Mouse (Mus musculus) embryo, embryonic 10.5 days (tissue): ENCODE measurements at regions not wholly inside any gene's neighbourhood (a gene's known extent, or its start where the extent isn't known, plus 50 kb on each side); places are given as distances from the start of the nearest gene placed in this dataset.

Experiments used
- DNase-seq: peaks from one replicate; pipeline ENCODE4 v3.0.0-alpha.2; 2015; ENCODE audit warnings: low spot score

DNA sequence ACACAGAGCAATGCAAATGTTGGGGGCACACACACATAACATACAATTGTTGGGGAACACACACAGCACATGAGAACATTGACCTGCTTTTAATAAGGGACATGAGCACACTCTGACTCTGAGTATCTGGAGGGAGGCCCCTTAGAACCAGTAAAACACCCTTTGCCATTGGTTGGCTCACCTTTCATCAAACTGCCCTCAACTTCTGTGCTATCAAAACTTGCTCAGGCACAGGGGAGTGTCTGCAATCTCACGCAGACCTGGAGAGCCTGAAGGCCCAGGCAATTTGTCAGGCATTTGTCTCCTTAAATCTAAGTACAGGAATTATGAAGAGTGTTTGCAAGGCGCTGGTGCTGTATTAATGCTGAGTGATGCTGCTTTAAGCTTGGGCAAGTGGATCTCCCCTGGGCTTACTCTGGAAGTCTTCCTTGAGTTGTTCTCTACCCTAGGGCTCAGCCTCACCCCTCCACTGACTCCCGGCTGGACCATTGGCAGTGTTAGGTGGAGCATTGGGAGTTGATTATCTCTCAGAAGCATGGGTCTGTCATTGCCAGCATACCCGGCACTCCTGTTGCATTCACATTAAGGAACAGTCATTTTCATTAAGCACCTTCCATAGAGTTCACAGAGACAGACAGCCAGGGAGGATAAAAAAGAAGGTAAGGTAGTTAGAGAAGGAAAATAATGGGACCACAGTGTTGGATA lies 235.7 kb upstream of the Runx1 start:
- no peak for DNase-seq

- no peak for DNase-seq
These were observed 230.3 kb upstream of the Runx1 start for GRCm38 (mm10) chr16:93056295-93056694.

- DNase-seq = no peak
These were observed 229.6 kb upstream of the Runx1 start for GRCm38 (mm10) chr16:93055545-93055944.

DNA sequence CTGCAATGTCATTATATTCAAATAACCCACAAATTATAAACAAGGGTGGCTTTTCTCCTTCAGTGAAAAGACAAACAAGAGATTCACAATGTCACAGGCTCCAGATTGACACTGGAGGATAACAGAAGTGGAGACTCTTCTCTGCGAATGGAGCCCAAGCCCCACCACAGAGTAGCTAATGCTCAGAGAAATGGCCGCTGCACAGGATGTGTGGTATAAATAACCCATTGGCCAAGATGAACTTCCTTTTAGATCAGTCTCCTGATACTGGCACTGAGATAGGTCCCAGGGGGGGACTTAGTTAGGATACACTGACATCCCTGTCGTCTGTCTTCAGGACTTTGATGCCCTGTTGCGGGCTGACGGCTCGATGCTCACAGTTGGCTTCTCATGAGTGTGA lies 225.3 kb upstream of the Runx1 start:
- DNase-seq = no peak

DNA sequence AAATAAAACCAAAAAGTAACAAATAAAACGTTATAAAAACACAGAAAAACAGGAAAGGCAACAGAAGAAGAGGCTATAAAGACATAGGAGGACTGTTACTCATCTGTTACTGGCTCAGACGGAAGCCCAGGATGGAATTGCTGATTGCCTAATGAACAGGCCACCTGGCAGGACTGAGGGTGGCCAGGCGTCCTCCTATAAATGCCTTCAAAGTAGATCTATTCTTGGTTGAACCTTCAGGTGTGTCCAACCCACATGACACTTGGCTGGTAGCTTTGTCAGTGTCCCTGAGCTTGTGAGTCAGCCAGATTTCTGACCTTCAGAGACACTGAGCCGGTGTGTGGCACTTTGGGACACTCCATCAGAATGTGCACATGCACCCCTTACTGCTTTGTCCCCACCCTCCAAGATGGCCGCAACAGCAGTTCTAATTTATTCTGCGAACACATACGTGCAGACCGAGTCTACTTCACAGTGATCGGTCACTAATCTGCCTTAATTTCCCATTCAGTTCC lies 222.5 kb upstream of the Runx1 start:
- DNase-seq = no peak

DNA sequence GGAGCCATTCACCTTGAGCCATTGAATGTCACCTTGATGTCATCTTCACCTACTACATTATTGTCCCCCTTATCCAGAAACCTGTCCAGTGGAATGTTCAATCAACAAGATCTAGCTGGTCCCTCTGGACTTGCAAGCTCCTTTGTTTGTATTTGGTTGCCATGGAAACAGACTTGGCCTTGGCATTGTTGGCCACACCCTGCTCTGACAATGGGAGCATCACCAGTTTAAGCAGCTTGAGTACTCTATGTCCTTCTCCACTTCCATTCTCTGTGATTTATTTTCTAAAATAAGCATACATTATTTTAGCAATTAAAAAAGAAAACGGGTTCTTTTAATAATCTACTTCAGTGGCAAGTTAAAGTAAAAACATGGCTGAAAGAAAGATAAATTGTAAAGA lies 221.6 kb upstream of the Runx1 start:
- DNase-seq = peak; percentile 56

GRCm38 (mm10) chr16:93046221-93046620 lies 220.3 kb upstream of the Runx1 start:
- DNase-seq = no peak

DNA sequence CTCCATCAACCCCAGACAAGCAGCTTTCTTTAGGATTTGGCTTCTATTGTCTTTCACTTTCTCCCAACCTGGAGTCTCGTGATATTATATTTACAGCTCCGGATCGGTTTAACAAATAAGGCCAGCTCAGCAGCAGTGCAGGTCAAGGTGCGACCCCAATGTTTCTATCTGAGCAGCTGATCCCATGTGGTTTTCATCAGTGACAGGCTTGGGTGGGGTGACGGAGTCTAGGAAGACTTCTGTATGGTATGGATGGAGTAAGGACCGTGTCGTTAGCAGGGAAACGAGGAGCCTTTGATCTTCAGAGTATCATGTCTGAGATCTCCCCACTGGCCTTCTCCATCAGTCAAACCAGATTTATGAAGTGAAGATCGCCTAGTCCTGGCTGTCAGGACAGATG lies 217.4 kb upstream of the Runx1 start:
- no peak for DNase-seq

DNA sequence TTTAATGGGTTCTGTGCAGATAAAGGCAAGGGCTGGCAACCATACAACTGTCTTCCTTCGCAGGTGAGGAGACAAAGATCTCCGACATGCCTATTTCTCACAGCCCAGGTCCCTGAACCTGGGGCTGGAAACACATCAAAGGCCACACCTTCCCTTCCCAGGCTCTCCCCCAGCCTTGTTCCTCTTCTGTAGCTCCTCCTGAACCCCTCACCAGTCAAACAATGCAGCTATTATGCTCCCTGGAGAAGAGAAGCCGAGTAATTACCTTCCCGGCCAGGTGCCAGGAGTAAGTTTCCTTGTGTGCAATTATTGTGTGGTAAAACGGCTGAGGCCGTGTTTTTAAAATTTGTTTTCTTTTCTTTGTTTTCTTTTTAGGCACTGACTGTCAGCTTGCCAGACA lies 217.0 kb upstream of the Runx1 start:
- peak; percentile 25 for DNase-seq

DNA sequence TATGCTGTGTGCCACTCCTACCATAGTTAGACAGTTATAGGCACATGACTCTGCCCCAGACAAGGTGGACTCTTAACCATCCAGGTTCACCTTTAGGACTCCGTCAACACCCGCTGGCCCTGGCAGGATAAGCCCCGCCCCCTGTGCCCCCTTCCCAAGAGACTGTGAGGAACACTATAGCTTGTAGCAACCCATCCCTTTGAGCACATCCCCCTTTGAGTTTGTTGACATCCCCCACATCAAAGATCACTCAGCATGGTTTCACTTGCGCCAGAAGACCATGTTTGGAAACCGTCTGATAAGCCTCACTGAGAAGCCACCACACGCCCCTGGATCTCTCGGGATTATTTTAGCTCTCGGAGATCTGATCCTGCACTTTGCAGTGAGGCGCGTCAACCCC lies 216.5 kb upstream of the Runx1 start:
- DNase-seq = no peak

GRCm38 (mm10) chr16:93041887-93042286 lies 215.9 kb upstream of the Runx1 start:
- DNase-seq = no peak

DNA sequence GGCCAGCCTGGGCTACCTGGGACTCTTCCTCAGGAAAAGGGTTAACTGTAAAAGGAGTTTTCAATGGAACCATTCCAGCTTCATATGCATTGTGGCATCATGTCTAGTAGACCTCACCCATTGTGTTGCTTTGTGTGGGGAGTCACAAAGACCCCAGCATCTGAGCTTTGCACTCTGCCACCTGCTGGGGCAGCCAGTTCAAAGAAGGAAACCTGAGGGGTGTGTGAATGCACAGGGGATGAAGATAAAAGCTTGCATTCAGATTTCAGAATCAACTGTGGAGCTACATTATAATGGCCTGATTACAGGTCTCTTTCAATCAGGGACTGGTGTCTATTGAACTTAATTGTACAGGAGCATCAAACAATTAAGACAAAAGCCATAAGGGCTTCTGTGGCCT lies 215.4 kb upstream of the Runx1 start:
- DNase-seq = no peak

DNA sequence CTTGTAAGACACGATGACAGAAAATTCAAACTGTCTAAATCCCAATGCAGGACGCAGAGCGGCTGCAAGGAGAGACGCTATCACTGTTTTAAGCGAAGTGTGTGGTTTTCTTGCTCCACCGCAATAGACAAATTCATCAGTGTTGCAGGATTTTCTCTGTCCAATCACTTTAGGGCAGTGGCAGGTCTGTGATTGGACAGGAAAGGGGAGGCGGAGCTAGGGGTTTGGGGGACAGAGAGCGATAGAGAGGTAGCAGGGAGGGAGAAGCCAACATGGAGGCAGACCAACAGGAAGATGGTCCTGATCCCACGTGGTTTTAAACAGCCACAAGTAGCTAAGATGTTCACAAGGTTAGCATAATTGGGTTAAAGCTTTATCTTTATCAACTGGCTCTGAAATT lies 209.7 kb upstream of the Runx1 start:
- DNase-seq = no peak

DNA sequence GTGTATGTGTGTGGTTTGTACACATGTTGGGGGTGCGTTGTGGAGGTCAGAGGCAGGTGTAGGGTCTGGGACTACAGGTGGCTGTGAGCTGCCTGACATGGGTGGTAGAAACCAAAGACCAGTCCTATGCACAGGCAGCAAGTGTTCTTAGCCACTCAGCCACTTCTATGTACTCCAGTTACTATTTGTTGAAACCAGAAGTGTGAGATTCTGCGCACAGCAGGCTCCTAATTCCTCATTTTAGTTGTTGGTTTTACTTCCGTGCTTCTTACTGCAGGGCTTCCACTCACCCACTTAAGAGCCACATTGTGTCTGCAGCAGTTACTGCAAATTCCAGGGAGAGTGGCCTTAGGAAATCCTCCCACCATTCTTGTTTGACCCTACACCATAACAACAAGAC lies 208.0 kb upstream of the Runx1 start:
- no peak for DNase-seq

DNA sequence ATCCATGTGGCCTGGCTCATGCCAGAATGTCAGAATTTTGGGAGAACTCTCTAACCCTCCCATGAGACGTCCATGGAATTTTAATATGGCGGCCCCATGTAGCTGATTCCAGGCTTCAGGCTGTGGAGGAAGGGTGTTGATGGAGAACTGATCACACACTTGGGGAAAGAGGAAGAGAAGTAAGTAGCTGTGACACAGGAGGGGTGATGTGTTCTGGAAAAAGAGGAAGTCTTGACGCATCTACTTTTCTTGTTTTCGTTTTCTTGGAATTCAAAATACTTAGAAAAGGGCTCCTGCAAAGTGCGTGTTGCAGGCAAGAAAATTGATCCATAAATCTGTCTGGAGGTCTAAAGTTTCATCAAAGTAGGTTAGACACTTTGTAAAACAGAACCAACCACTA lies 205.7 kb upstream of the Runx1 start:
- DNase-seq = no peak

- no peak for DNase-seq
These were observed 202.7 kb upstream of the Runx1 start for GRCm38 (mm10) chr16:93028640-93029039.

DNA sequence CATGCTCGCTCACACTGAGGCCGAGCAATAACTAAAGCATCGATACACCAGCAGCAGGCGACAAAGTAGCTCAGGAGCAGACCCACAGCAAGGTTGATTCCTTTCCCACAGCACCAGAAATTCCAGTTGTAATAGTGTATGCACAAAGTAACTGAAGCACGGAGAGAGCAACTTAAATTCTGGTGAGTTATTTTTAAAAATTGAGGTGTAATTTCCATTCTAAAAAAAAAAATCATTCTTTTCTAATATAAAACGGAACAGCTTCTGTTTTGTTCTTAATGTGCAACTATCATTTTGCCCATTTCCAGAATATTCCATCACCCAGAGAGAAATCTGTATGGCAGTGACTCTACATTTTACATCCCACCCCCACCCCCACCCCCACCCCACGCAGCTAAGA lies 202.1 kb upstream of the Runx1 start:
- no peak for DNase-seq

GRCm38 (mm10) chr16:93026094-93026648 lies 200.2 kb upstream of the Runx1 start:
- DNase-seq = peak; percentile 5

DNA sequence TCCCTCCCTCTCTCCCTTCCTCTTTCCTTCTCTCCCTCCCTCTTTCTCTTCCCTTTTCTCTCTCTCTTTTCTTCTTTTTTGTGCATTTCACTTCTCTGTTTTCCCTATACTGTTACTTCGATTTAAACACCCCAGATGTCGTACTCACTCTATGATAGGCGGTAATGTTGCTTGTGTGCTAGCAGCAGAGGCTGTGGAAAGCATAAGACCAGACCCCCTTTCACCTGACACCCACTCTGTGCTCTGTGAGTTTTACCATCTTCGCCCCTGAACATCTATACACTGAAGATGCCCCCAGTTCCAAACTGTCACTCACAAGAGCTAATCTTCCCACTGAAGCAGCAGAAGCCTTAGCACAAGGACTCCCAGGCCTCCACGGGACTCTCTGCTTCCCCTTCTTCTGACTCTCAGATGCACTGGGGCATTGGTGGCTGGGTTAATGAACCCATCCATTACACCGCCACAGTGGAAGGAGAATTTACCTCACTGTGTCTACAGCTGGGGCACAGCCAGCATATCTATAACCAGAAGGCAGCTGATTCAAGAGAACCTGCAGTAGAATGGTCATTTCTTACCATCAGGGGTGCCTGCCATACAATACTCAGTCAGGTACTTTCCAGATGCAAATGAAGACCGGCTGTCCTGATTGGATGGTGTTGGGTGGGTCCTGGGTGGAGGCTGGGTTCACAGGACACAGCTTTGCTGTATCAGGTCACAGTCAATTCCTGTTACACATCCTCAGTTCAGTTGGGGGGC lies 194.0 kb upstream of the Runx1 start:
- no peak for DNase-seq

GRCm38 (mm10) chr16:93018766-93019165 lies 192.8 kb upstream of the Runx1 start:
- DNase-seq = no peak

DNA sequence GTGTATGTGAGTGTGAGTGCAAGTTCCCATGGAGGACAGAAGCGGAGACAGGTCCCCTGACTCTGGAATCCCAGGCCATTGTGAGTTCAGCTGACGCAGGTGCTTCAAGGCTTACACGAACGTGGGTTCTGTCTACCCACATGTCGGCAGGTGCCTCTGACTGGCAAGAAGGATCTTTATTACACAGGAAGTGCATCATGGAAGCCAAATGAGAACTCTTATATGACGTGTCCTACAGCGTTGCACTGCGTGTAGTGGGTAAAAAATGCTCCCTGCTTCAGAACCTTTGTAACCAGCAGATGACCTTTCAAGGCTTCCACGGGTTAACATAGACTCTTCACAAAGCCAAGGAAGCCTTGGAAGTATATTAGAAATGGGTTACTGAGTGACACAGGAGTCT lies 191.1 kb upstream of the Runx1 start:
- DNase-seq = no peak

GRCm38 (mm10) chr16:93015636-93016035 lies 189.7 kb upstream of the Runx1 start:
- DNase-seq = no peak

DNA sequence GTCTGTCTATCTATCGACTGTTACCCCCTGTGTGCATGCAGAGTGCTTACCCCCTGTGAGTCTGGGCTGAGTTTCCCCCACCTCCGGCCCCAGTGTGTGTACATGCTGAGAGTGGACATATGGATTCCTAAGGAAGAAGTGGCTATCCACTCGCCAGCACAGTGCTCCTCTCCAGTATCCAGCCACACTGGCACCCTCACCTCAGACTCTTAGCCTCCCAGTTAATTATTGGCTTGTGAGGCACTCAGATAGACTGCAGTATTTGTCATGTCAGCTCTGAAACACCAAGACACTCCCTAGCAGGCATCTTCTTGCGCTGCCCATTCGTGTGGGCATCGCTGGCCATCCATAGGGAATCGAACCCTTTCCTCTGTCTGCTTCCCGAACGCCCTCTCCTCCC lies 189.0 kb upstream of the Runx1 start:
- DNase-seq = no peak
